24 mouse cellular contexts compared by ENCODE assay signal in genomic region chr19:11501326-11501725, GRCm38 (mm10). TPM values are rescaled to one million over a fixed set of nuclear protein-coding genes. Genes with fewer than 3 reads are reported as not detected.
"Had no signal": no experiment of that assay in that cellular context is flagged by ENCODE, and none has a peak within 500 bp of the region (broad histone marks: within the 10 kb centered on the region; RNA-seq: fewer than 3 reads in every experiment).

No protein-coding gene starts in this region.

- H3K4me2 ChIP-seq: liver, embryonic 13.5 days; midbrain, embryonic 12.5 days; midbrain, embryonic 15.5 days had no signal

- ATAC-seq: intestine, embryonic 16.5 days; midbrain, embryonic 15.5 days had no signal

- H3K4me3 ChIP-seq: layer of hippocampus, adult 2 months; liver, embryonic 13.5 days; midbrain, embryonic 12.5 days; midbrain, embryonic 15.5 days; myocyte had no signal

- H3K9me3 ChIP-seq: liver, embryonic 13.5 days; midbrain, embryonic 12.5 days; midbrain, embryonic 15.5 days had no signal

- H3K27ac ChIP-seq: kidney, postnatal 0 days; layer of hippocampus, adult 2 months; liver, embryonic 13.5 days; midbrain, embryonic 12.5 days; midbrain, embryonic 15.5 days had no signal

- H3K27me3 ChIP-seq: liver, embryonic 13.5 days; midbrain, embryonic 12.5 days; midbrain, embryonic 15.5 days had no signal

- DNase-seq: kidney, adult 18-20 months; kidney, adult 9 months; kidney, postnatal 25 days; layer of hippocampus, adult 9-11 months; liver, embryonic 13.5 days; lung, adult 2 months; lung, postnatal 14 days; lung, postnatal 4 days; thymus, adult 18-20 months had no signal

- H3K36me3 ChIP-seq: liver, embryonic 13.5 days; midbrain, embryonic 12.5 days; midbrain, embryonic 15.5 days had no signal

- H3K9ac ChIP-seq: liver, embryonic 13.5 days; midbrain, embryonic 12.5 days; midbrain, embryonic 15.5 days had no signal

- H3K4me1 ChIP-seq: liver, embryonic 13.5 days; midbrain, embryonic 12.5 days; midbrain, embryonic 15.5 days had no signal

RNA-seq across cellular contexts. Expression of gene Ms4a6b, which starts 15.0 kb away (rescaled TPM):
- polyA plus RNA-seq: myocyte had no signal

RNA-seq across cellular contexts. Expression of gene Gm8369, which starts 15.6 kb away (rescaled TPM):
- polyA plus RNA-seq: intestine, embryonic 16.5 days; kidney, postnatal 0 days; limb, embryonic 11.5 days; liver, embryonic 13.5 days; lung, embryonic 16.5 days; midbrain, embryonic 12.5 days; midbrain, embryonic 15.5 days; myocyte; neural tube, embryonic 11.5 days; neural tube, embryonic 14.5 days had no signal

RNA-seq across cellular contexts. Expression of gene Ms4a6c, which starts 32.2 kb away (rescaled TPM):
- polyA plus RNA-seq: myocyte had no signal

RNA-seq across cellular contexts. Expression of gene Ms4a4d, which starts 35.3 kb away (rescaled TPM):
- total RNA-seq: layer of hippocampus, adult 2 months; layer of hippocampus, postnatal 25 days; left cerebral cortex, adult 18-20 months; left cerebral cortex, postnatal 36 days; megakaryocyte progenitor cell, adult 5-6 weeks; megakaryocyte-erythroid progenitor cell, adult 5-6 weeks had no signal
- polyA plus RNA-seq: midbrain, embryonic 12.5 days; midbrain, embryonic 15.5 days had no signal

RNA-seq across cellular contexts. Expression of gene Ms4a4b, which starts 58.0 kb away (rescaled TPM):
- total RNA-seq: layer of hippocampus, adult 2 months; layer of hippocampus, postnatal 25 days; left cerebral cortex, adult 18-20 months; left cerebral cortex, postnatal 36 days had no signal
- polyA plus RNA-seq: limb, embryonic 11.5 days; midbrain, embryonic 12.5 days; myocyte; neural tube, embryonic 11.5 days; neural tube, embryonic 14.5 days had no signal
